Mouse (Mus musculus): Measurements from ENCODE around the gene Rap1gap. TPM values are rescaled to one million over a fixed set of nuclear protein-coding genes. Genes with fewer than 3 reads are reported as not detected.

The Rap1gap gene
- polyA plus RNA-seq, 1 experiment from 2014 or later: 22.7 TPM

- WGBS: 89% methylated on average over 6 of the region's 6 CpGs
- H3K36me3 ChIP-seq: peaks cover 50% of the 10 kb centered on the region
Observed at GRCm38 (mm10) chr4:137647648-137648047, 16.9 kb upstream of the Rap1gap start.

GRCm38 (mm10) chr4:137648230-137648629 lies 16.3 kb upstream of the Rap1gap start:
- Histone ChIP-seq H3K9ac (no peak overlapping the region), H3K4me2 (replicated peaks) (no peak overlapping the region), H3K9me3 (no peaks in the 10 kb centered on the region), H3K27ac (no peak overlapping the region), H3K36me3 (peaks cover 49% of the 10 kb centered on the region), H3K27me3 (replicated peaks) (no peaks in the 10 kb centered on the region), H3K4me3 (replicated peaks) (no peak overlapping the region), H3K4me1 (replicated peaks) (no peaks in the 10 kb centered on the region)
- 85% methylated on average over 9 of the region's 9 CpGs for WGBS
- ATAC-seq: no peak

More at GRCm38 (mm10) chr4:137647648-137648047, 16.9 kb upstream of the Rap1gap start:
- no peak overlapping the region for H3K9ac ChIP-seq
- ATAC-seq: no peak
- H3K4me3 ChIP-seq (replicated peaks): no peak overlapping the region
- H3K27me3 ChIP-seq (replicated peaks): no peaks in the 10 kb centered on the region
- no peak overlapping the region for H3K27ac ChIP-seq
- H3K9me3 ChIP-seq: no peaks in the 10 kb centered on the region
- H3K4me1 ChIP-seq (replicated peaks): 0 out of 2 replicates have a peak, but pooled peaks cover 4% of the 10 kb centered on the region
- no peak overlapping the region for H3K4me2 ChIP-seq (replicated peaks)

- Histone ChIP-seq H3K4me3 (replicated peaks) (no peak overlapping the region), H3K9ac (no peak overlapping the region), H3K27me3 (replicated peaks) (no peaks in the 10 kb centered on the region), H3K4me1 (replicated peaks) (no peaks in the 10 kb centered on the region), H3K9me3 (no peaks in the 10 kb centered on the region), H3K4me2 (replicated peaks) (no peak overlapping the region), H3K36me3 (peaks cover 40% of the 10 kb centered on the region), H3K27ac (no peak overlapping the region)
- no peak for ATAC-seq
- 64% methylated on average over 5 of the region's 5 CpGs for WGBS
Observed at GRCm38 (mm10) chr4:137650912-137651311, 13.6 kb upstream of the Rap1gap start.

DNA sequence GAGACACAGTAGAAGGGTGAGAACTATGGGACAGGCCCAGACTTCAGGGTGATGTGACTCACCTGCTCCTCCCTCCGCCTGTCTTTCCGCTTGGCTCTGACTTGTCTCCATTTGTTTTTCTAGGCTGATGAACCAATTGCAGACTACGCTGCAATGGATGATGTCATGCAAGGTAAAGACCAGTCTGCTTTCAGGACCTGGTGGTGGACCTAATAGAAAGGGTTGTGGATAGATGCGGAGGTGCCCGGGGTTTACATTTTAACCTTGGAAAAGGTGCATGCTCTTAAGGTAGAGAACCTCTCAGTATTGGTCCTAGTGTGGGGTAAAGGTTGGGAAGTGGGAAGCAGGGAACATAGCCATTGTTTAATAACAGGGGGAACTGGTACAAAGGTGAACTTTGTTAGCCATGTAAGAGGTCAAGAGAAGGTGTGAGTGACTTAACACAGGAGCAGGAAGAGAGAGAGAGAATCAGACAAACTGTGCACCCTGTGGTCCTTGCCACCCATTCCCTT lies 11.6 kb upstream of the Rap1gap start:
- Histone ChIP-seq H3K9me3 (no peaks in the 10 kb centered on the region), H3K36me3 (peaks cover 40% of the 10 kb centered on the region), H3K4me3 (replicated peaks) (no peak overlapping the region), H3K4me2 (replicated peaks) (no peak overlapping the region), H3K4me1 (replicated peaks) (no peaks in the 10 kb centered on the region), H3K9ac (no peak overlapping the region), H3K27ac (no peak overlapping the region), H3K27me3 (replicated peaks) (no peaks in the 10 kb centered on the region)
- 88% methylated on average over 5 of the region's 5 CpGs for WGBS
- ATAC-seq: no peak

DNA sequence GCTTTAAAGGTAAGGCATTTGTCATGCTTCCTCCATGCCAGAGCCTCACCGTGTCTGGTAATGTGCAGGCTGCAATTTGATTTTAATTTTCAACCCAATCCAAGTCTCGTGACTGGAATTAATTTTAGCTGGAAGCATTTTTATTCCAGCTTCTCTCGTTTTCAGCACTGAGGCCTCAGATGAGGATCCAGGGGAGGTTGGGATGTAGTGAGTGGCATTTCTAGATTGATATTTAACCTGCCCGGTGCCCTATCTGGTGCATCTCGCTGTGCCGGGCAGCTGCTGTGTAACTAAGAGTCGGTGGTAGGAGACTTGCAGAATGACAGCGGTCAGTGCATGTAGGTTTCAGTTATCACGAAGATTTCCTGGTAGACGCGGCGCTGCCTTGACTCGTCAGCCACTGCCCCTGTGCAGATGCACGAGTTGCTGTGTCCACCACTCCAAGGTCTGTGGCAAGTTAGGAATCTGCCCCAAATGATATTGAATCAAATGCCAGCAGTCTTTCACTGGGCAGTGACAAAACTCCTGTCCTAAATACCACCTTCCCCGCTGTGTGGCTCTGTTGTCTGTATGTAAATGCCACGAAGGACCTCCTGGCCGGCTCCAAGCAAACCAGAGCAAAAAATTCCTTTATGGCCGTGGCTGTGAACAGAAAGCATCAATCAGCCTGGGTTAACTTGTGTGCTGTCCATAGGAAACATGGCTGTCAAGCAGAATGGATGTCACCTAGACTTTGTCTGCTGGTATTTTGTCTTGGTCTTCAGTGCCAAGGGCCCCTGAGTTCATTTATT lies 9.1 kb upstream of the Rap1gap start:
- Histone ChIP-seq H3K4me2 (replicated peaks) (no peak overlapping the region), H3K9ac (no peak overlapping the region), H3K36me3 (peaks cover 28% of the 10 kb centered on the region), H3K4me3 (replicated peaks) (no peak overlapping the region), H3K9me3 (no peaks in the 10 kb centered on the region), H3K27me3 (replicated peaks) (no peaks in the 10 kb centered on the region), H3K27ac (no peak overlapping the region), H3K4me1 (replicated peaks) (0 out of 2 replicates have a peak, but pooled peaks cover 2% of the 10 kb centered on the region)
- WGBS: 85% methylated on average over 18 of the region's 18 CpGs
- no peak for ATAC-seq

DNA sequence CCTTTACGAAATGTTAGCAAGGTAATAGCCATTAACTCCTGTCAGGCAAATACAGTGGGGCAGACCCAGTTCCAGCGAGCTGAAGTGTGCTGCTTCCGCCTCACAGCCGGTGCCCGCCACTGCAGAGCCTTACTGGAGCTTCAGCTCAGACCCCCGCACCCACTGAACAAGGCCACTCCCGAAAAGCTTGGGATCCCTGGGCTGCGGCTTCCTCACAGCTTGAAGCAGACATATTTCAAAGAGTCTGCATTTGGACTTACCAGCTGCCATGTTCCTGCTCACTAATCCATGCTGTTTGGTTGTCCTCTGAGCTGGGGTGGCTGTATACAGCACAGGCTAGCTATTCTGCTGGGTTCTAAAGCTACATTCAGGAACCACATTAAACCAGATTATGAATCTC lies 6.9 kb upstream of the Rap1gap start:
- Histone ChIP-seq H3K4me2 (replicated peaks) (no peak overlapping the region), H3K9ac (no peak overlapping the region), H3K9me3 (no peaks in the 10 kb centered on the region), H3K27ac (no peak overlapping the region), H3K27me3 (replicated peaks) (no peaks in the 10 kb centered on the region), H3K36me3 (peaks cover 15% of the 10 kb centered on the region), H3K4me3 (replicated peaks) (no peak overlapping the region), H3K4me1 (replicated peaks) (0 out of 2 replicates have a peak, but pooled peaks cover 2% of the 10 kb centered on the region)
- 91% methylated on average over 8 of the region's 8 CpGs for WGBS
- ATAC-seq: no peak

DNA sequence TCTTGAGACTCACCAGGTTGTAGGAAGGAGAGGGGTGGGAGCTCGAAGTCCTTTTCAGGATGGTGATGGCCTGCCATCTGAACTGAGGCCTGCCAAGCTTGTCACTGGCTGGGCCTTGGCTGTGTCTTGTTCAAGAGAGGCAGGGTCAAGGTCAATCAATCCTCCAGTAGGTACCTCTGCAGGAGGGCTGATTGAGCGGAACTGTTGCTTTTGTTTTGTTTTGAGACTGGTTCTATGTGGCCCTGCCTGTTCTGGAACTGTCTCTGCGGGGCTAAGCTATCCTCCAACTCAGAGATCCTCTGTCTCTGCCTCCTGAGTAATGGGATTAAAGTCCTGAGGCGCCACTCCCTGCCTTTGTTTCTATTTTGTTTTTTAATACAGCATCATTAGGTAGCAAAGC lies 5.0 kb upstream of the Rap1gap start:
- Histone ChIP-seq H3K4me2 (replicated peaks) (no peak overlapping the region), H3K27ac (no peak overlapping the region), H3K9me3 (no peaks in the 10 kb centered on the region), H3K36me3 (peaks cover 14% of the 10 kb centered on the region), H3K9ac (no peak overlapping the region), H3K4me1 (replicated peaks) (peaks cover 7% of the 10 kb centered on the region), H3K27me3 (replicated peaks) (peaks cover 8% of the 10 kb centered on the region), H3K4me3 (replicated peaks) (no peak overlapping the region)
- ATAC-seq: no peak
- WGBS: 84% methylated on average over 4 of the region's 4 CpGs

GRCm38 (mm10) chr4:137660364-137661077 lies 4.0 kb upstream of the Rap1gap start:
- Histone ChIP-seq H3K9me3 (no peaks in the 10 kb centered on the region), H3K27me3 (replicated peaks) (peaks cover 18% of the 10 kb centered on the region), H3K4me2 (replicated peaks) (no peak overlapping the region), H3K27ac (no peak overlapping the region), H3K9ac (no peak overlapping the region), H3K4me1 (replicated peaks) (peaks cover 14% of the 10 kb centered on the region), H3K36me3 (peaks cover 13% of the 10 kb centered on the region), H3K4me3 (replicated peaks) (no peak overlapping the region)
- no peak for ATAC-seq
- WGBS: 66% methylated on average over 10 of the region's 10 CpGs

- WGBS: 60% methylated on average over 2 of the region's 2 CpGs
- H3K9me3 ChIP-seq: no peaks in the 10 kb centered on the region
- no peak overlapping the region for H3K4me2 ChIP-seq (replicated peaks)
- H3K27ac ChIP-seq: no peak overlapping the region
- no peak overlapping the region for H3K9ac ChIP-seq
- no peak for ATAC-seq
- no peak overlapping the region for H3K4me3 ChIP-seq (replicated peaks)
- H3K4me1 ChIP-seq (replicated peaks): peaks cover 14% of the 10 kb centered on the region
- H3K36me3 ChIP-seq: peaks cover 8% of the 10 kb centered on the region
- H3K27me3 ChIP-seq (replicated peaks): peaks cover 23% of the 10 kb centered on the region
Observed at GRCm38 (mm10) chr4:137661078-137661450, 3.5 kb upstream of the Rap1gap start.

DNA sequence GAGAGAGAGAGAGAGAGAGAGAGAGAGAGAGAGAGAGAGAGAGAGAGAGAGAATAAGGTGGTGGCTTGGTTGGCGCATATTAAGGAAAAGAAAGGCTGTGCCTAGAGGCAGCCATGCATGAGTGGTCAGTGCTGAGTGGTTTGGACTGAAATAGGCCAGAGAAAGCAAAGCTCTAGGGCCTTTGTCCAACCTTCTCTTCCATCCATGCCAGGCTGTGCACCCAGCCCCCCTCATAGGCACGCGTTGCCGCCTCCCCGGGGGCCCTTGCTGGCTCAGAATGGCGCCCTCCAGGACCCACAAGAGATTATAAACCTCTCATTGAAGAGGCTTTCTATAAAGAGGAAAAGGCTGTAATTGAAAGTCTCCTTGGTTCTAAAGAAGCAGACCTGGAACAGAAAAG lies 3.0 kb upstream of the Rap1gap start:
- Histone ChIP-seq H3K4me2 (replicated peaks) (no peak overlapping the region), H3K4me1 (replicated peaks) (peaks cover 14% of the 10 kb centered on the region), H3K9me3 (no peaks in the 10 kb centered on the region), H3K4me3 (replicated peaks) (no peak overlapping the region), H3K27ac (no peak overlapping the region), H3K9ac (no peak overlapping the region), H3K36me3 (peaks cover 4% of the 10 kb centered on the region; the same call in 1 of the 2 replicates), H3K27me3 (replicated peaks) (peaks cover 24% of the 10 kb centered on the region)
- WGBS: 82% methylated on average over 6 of the region's 6 CpGs
- no peak for ATAC-seq

- ATAC-seq: no peak
- H3K27me3 ChIP-seq (replicated peaks): peaks cover 24% of the 10 kb centered on the region
- no peaks in the 10 kb centered on the region for H3K9me3 ChIP-seq
- H3K27ac ChIP-seq: no peak overlapping the region
- H3K4me2 ChIP-seq (replicated peaks): no peak overlapping the region
- peaks cover 16% of the 10 kb centered on the region for H3K4me1 ChIP-seq (replicated peaks)
- WGBS: 76% methylated on average over 4 of the region's 4 CpGs
- H3K9ac ChIP-seq: no peak overlapping the region
- no peaks in the 10 kb centered on the region for H3K36me3 ChIP-seq
- H3K4me3 ChIP-seq (replicated peaks): no peak overlapping the region
Observed at GRCm38 (mm10) chr4:137663491-137663890, 1.0 kb upstream of the Rap1gap start.

DNA sequence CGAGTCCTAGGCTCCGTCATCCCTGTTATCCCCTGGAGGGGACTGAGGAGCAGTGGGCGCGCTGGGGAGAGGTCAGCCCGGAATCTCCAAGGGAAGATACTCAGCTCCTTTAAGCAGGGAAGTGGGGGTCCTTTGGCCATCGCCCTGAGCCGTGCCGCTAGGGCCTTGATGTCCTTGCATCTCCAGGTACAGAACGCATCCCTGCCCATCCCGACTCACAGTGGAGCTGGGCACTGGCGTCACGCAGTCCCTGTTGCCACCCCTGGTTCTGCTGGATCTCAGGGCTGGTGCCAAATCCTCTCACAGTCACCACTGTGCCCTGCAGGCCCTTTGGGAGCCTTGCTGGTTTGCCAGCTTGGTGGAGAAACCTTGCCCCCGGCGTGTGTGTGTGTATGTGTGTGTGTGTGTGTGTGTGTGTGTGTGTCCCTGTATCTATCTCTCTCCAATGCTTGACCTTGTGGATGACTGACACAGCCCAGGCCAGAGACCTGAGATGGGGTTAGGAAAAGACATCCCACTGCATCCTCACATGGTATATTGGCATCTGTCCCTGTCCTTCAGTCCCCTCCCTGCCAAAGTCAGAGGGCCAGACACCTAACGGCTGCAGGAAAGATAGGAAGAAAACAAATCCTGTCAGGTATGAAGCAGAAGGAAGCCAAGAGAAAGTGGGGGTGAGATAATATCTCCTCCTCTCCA lies 602 bp downstream of the Rap1gap start:
- 0 out of 2 replicates have a peak, but pooled peaks have one; percentile 34 for ATAC-seq
- Histone ChIP-seq H3K27me3 (replicated peaks) (peaks cover 24% of the 10 kb centered on the region), H3K4me1 (replicated peaks) (peaks cover 16% of the 10 kb centered on the region), H3K27ac (no peak overlapping the region), H3K4me2 (replicated peaks) (peak overlapping the region; percentile 99), H3K9me3 (no peaks in the 10 kb centered on the region), H3K36me3 (no peaks in the 10 kb centered on the region), H3K4me3 (replicated peaks) (peak overlapping the region; percentile 56), H3K9ac (peak overlapping the region; percentile 61)
- 14% methylated on average over 15 of the region's 15 CpGs for WGBS
